ENCODE assay signal across 8 mouse cellular contexts in the genomic region with DNA sequence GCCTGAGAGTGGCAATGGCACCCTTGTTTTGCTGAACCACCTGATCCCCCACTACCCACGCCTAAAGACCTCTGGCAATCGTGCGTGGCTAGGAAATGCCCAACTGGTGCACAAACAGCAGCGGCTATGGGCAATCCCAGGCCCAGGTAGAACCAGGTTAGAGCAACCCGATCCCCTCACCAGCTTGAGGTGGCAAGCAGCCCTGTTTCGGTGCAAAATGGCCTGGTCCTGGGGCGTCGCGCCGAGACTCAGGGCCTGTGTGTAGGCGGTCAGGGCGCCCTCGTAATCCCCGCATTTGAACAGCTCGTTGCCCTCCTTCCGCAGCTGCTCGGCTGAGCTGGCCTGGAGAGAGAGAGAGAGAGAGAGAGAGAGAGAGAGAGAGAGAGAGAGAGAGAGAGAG. TPM values are rescaled to one million over a fixed set of nuclear protein-coding genes. Genes with fewer than 3 reads are reported as not detected.
DNase-seq lines count a peak whose midpoint lies in the region; ATAC-seq and TF ChIP-seq lines count a peak whose summit lies in the region.

No protein-coding gene starts in this region.

- WGBS in embryonic facial prominence, embryonic 15.5 days = 6% methylated on average over 17 of the region's 17 CpGs
- WGBS in hindbrain, postnatal 0 days = 5% methylated on average over 17 of the region's 17 CpGs
- 12% methylated on average over 17 of the region's 17 CpGs for WGBS in liver, postnatal 0 days (ENCODE audit: insufficient replicate concordance)
- 5% methylated on average over 17 of the region's 17 CpGs for WGBS in neural tube, embryonic 15.5 days

- no peak for TF ChIP-seq POLR2A in ES-Bruce4 (IDR thresholded peaks at IDR 0.05; ENCODE audit: insufficient read depth, low read length)

- DNase-seq in adrenal gland, adult 2 months = peak; percentile 58
- DNase-seq in adrenal gland, postnatal 4 days (ENCODE audit: low spot score in 2 of 2) = no peak
- DNase-seq in hindbrain, postnatal 0 days (ENCODE audit: low spot score) = peak; percentile 61
- peak; percentile 40 for DNase-seq in liver, postnatal 0 days
- DNase-seq in right cerebral cortex, postnatal 36 days (ENCODE audit: low spot score in 2 of 2) = no peak

- no peaks in the 10 kb centered on the region for H3K9me3 ChIP-seq in ES-Bruce4 (replicated peaks; ENCODE audit: control insufficient read depth, insufficient read depth, low read length, poor library complexity, severe bottlenecking)
- H3K9me3 ChIP-seq in embryonic facial prominence, embryonic 15.5 days (replicated peaks) = no peaks in the 10 kb centered on the region
- no peaks in the 10 kb centered on the region for H3K9me3 ChIP-seq in hindbrain, postnatal 0 days (ENCODE audit: low read length)
- no peaks in the 10 kb centered on the region for H3K9me3 ChIP-seq in liver, postnatal 0 days (ENCODE audit: low read length)
- no peaks in the 10 kb centered on the region for H3K9me3 ChIP-seq in neural tube, embryonic 15.5 days (replicated peaks)

- peaks cover 21% of the 10 kb centered on the region for H3K36me3 ChIP-seq in ES-Bruce4 (ENCODE audit: control insufficient read depth, insufficient read depth, low read length, poor library complexity, severe bottlenecking)
- H3K36me3 ChIP-seq in embryonic facial prominence, embryonic 15.5 days = peaks cover 29% of the 10 kb centered on the region
- peaks cover 25% of the 10 kb centered on the region; the same call in 1 of the 2 replicates for H3K36me3 ChIP-seq in hindbrain, postnatal 0 days (ENCODE audit: insufficient read depth, low read length)
- H3K36me3 ChIP-seq in liver, postnatal 0 days (replicated peaks; ENCODE audit: insufficient read depth, low read length) = peaks cover 20% of the 10 kb centered on the region
- H3K36me3 ChIP-seq in neural tube, embryonic 15.5 days = peaks cover 34% of the 10 kb centered on the region

- TF ChIP-seq EP300 in ES-Bruce4 (IDR thresholded peaks at IDR 0.05; ENCODE audit: insufficient read depth, low read depth, low read length) = no peak
- TF ChIP-seq EP300 in liver, postnatal 0 days (IDR thresholded peaks at IDR 0.05; ENCODE audit: low read depth) = no peak

- H3K9ac ChIP-seq in ES-Bruce4 (ENCODE audit: low read depth, poor library complexity, severe bottlenecking) = peak overlapping the region; percentile 60
- H3K9ac ChIP-seq in embryonic facial prominence, embryonic 15.5 days = peak overlapping the region; percentile 52
- peak overlapping the region; percentile 70 for H3K9ac ChIP-seq in hindbrain, postnatal 0 days (replicated peaks; ENCODE audit: low read length)
- H3K9ac ChIP-seq in liver, postnatal 0 days (replicated peaks) = peak overlapping the region; percentile 64
- H3K9ac ChIP-seq in neural tube, embryonic 15.5 days (replicated peaks) = peak overlapping the region; percentile 86

- H3K4me2 ChIP-seq in embryonic facial prominence, embryonic 15.5 days (replicated peaks) = peak overlapping the region; percentile 70
- peak overlapping the region; percentile 81 for H3K4me2 ChIP-seq in hindbrain, postnatal 0 days (ENCODE audit: low read depth, low read length)
- H3K4me2 ChIP-seq in liver, postnatal 0 days (ENCODE audit: low read depth, low read length) = peak overlapping the region; percentile 76
- H3K4me2 ChIP-seq in neural tube, embryonic 15.5 days = peak overlapping the region; percentile 89

- no peaks in the 10 kb centered on the region for H3K4me1 ChIP-seq in ES-Bruce4 (ENCODE audit: control insufficient read depth, insufficient read depth, low read length)
- H3K4me1 ChIP-seq in embryonic facial prominence, embryonic 15.5 days = peaks cover 43% of the 10 kb centered on the region
- H3K4me1 ChIP-seq in hindbrain, postnatal 0 days (ENCODE audit: insufficient read depth, low read length) = peaks cover 6% of the 10 kb centered on the region; the same call in 1 of the 2 replicates
- H3K4me1 ChIP-seq in liver, postnatal 0 days (ENCODE audit: insufficient read depth) = peaks cover 27% of the 10 kb centered on the region
- peaks cover 66% of the 10 kb centered on the region for H3K4me1 ChIP-seq in neural tube, embryonic 15.5 days

- no peak overlapping the region for H3K27ac ChIP-seq in ES-Bruce4 (ENCODE audit: insufficient read depth, low read length)
- 0 out of 2 replicates have a peak overlapping the region, but pooled peaks have one; percentile 4 for H3K27ac ChIP-seq in embryonic facial prominence, embryonic 15.5 days (replicated peaks)
- peak overlapping the region; percentile 80 for H3K27ac ChIP-seq in hindbrain, postnatal 0 days
- no peak overlapping the region for H3K27ac ChIP-seq in liver, postnatal 0 days (ENCODE audit: low read depth)
- H3K27ac ChIP-seq in neural tube, embryonic 15.5 days (replicated peaks) = peak overlapping the region; percentile 85

- H3K27me3 ChIP-seq in ES-Bruce4 (ENCODE audit: control insufficient read depth, insufficient read depth, low read length, poor library complexity, severe bottlenecking) = no peaks in the 10 kb centered on the region
- H3K27me3 ChIP-seq in embryonic facial prominence, embryonic 15.5 days = no peaks in the 10 kb centered on the region
- no peaks in the 10 kb centered on the region for H3K27me3 ChIP-seq in hindbrain, postnatal 0 days (ENCODE audit: insufficient read depth, low read length)
- no peaks in the 10 kb centered on the region for H3K27me3 ChIP-seq in liver, postnatal 0 days (ENCODE audit: insufficient read depth, low read length)
- H3K27me3 ChIP-seq in neural tube, embryonic 15.5 days (replicated peaks) = no peaks in the 10 kb centered on the region

- ATAC-seq in embryonic facial prominence, embryonic 15.5 days (ENCODE audit: insufficient number of reproducible peaks, low FRiP score, low TSS enrichment, low read depth) = no peak
- no peak for ATAC-seq in hindbrain, postnatal 0 days
- ATAC-seq in liver, postnatal 0 days = no peak
- ATAC-seq in neural tube, embryonic 15.5 days (ENCODE audit: low FRiP score) = peak; percentile 23; the same call in 1 of the 2 replicates

- H3K4me3 ChIP-seq in ES-Bruce4 (ENCODE audit: low read depth, low read length) = peak overlapping the region; percentile 60
- peak overlapping the region; percentile 67 for H3K4me3 ChIP-seq in embryonic facial prominence, embryonic 15.5 days (replicated peaks)
- peak overlapping the region; percentile 50 for H3K4me3 ChIP-seq in hindbrain, postnatal 0 days (ENCODE audit: low read length)
- peak overlapping the region; percentile 67 for H3K4me3 ChIP-seq in liver, postnatal 0 days (ENCODE audit: low read depth, low read length)
- peak overlapping the region; percentile 56 for H3K4me3 ChIP-seq in neural tube, embryonic 15.5 days (replicated peaks)

- TF ChIP-seq CTCF in ES-Bruce4 (IDR thresholded peaks at IDR 0.05; ENCODE audit: low read depth, low read length) = no peak
- no peak for TF ChIP-seq CTCF in hindbrain, postnatal 0 days (IDR thresholded peaks at IDR 0.05; ENCODE audit: low read depth)
- no peak for TF ChIP-seq CTCF in liver, postnatal 0 days (IDR thresholded peaks at IDR 0.05; ENCODE audit: low read depth)

RNA-seq across cellular contexts. Expression of a gene that starts 1.4 kb away (rescaled TPM):
- 10 to 100 TPM; 66.5 to 73.0 TPM for total RNA-seq in adrenal gland, adult 2 months (2021)
- 69.1 and 76.9 TPM in 2 replicates for polyA plus RNA-seq in adrenal gland, adult 2 months (2012; rRNA removed)
- total RNA-seq in adrenal gland, postnatal 4 days (2021) = 10 to 100 TPM; 43.6 to 53.5 TPM
- 24.0 and 25.3 TPM in 2 replicates for polyA plus RNA-seq in ES-Bruce4 (2011; ENCODE audit: insufficient read depth, insufficient read length, low read depth, missing spikeins)
- polyA plus RNA-seq in embryonic facial prominence, embryonic 15.5 days (2015; fragmentation: Nextera tagmentation; extraction: Ambion mirVana) = 55.6 and 57.7 TPM in 2 replicates
- 49.0 and 57.8 TPM in 2 replicates for total RNA-seq in hindbrain, postnatal 0 days (2014; rRNA removed)
- 46.6 and 47.8 TPM in 2 replicates for polyA plus RNA-seq in hindbrain, postnatal 0 days (2015; fragmentation: Nextera tagmentation; extraction: Ambion mirVana)
- polyA plus RNA-seq in liver, postnatal 0 days (2015; fragmentation: Nextera tagmentation; extraction: Ambion mirVana) = 4.9 and 7.2 TPM in 2 replicates
- 58.2 and 59.0 TPM in 2 replicates for polyA plus RNA-seq in neural tube, embryonic 15.5 days (2015; fragmentation: Nextera tagmentation; extraction: Ambion mirVana)

RNA-seq across cellular contexts. Expression of a gene that starts 3.5 kb away (rescaled TPM):
- 10 to 100 TPM; 45.5 to 50.8 TPM for total RNA-seq in adrenal gland, adult 2 months (2021)
- 25.1 and 36.4 TPM in 2 replicates for polyA plus RNA-seq in adrenal gland, adult 2 months (2012; rRNA removed)
- 10 to 100 TPM; 41.8 to 42.4 TPM for total RNA-seq in adrenal gland, postnatal 4 days (2021)
- 9.7 and 12.8 TPM in 2 replicates for polyA plus RNA-seq in ES-Bruce4 (2011; ENCODE audit: insufficient read depth, insufficient read length, low read depth, missing spikeins)
- polyA plus RNA-seq in embryonic facial prominence, embryonic 15.5 days (2015; fragmentation: Nextera tagmentation; extraction: Ambion mirVana) = 22.9 and 25.4 TPM in 2 replicates
- 30.1 and 32.2 TPM in 2 replicates for total RNA-seq in hindbrain, postnatal 0 days (2014; rRNA removed)
- polyA plus RNA-seq in hindbrain, postnatal 0 days (2015; fragmentation: Nextera tagmentation; extraction: Ambion mirVana) = 13.9 and 15.5 TPM in 2 replicates
- polyA plus RNA-seq in liver, postnatal 0 days (2015; fragmentation: Nextera tagmentation; extraction: Ambion mirVana) = 3.1 TPM in 2 replicates
- 20.7 and 20.8 TPM in 2 replicates for polyA plus RNA-seq in neural tube, embryonic 15.5 days (2015; fragmentation: Nextera tagmentation; extraction: Ambion mirVana)

RNA-seq across cellular contexts. Expression of a gene that starts 15.1 kb away (rescaled TPM):
- total RNA-seq in adrenal gland, adult 2 months (2021) = 10 to 100 TPM in 1 of 2 experiments, 1 to 10 TPM in 1; 7.4 to 10.5 TPM
- 9.0 and 12.9 TPM in 2 replicates for polyA plus RNA-seq in adrenal gland, adult 2 months (2012; rRNA removed)
- total RNA-seq in adrenal gland, postnatal 4 days (2021) = 10 to 100 TPM; 15.8 to 20.5 TPM
- polyA plus RNA-seq in ES-Bruce4 (2011; ENCODE audit: insufficient read depth, insufficient read length, low read depth, missing spikeins) = 16.3 and 26.5 TPM in 2 replicates
- polyA plus RNA-seq in embryonic facial prominence, embryonic 15.5 days (2015; fragmentation: Nextera tagmentation; extraction: Ambion mirVana) = 10.4 and 10.8 TPM in 2 replicates
- total RNA-seq in hindbrain, postnatal 0 days (2014; rRNA removed) = 24.7 and 40.5 TPM in 2 replicates
- polyA plus RNA-seq in hindbrain, postnatal 0 days (2015; fragmentation: Nextera tagmentation; extraction: Ambion mirVana) = 8.6 and 10.7 TPM in 2 replicates
- polyA plus RNA-seq in liver, postnatal 0 days (2015; fragmentation: Nextera tagmentation; extraction: Ambion mirVana) = 1.2 and 1.6 TPM in 2 replicates
- polyA plus RNA-seq in neural tube, embryonic 15.5 days (2015; fragmentation: Nextera tagmentation; extraction: Ambion mirVana) = 11.6 and 14.6 TPM in 2 replicates

RNA-seq across cellular contexts. Expression of a gene that starts 31.8 kb away (rescaled TPM):
- total RNA-seq in adrenal gland, adult 2 months (2021) = 10 to 100 TPM; 77.2 to 99.3 TPM
- 252 and 304 TPM in 2 replicates for polyA plus RNA-seq in adrenal gland, adult 2 months (2012; rRNA removed)
- 100 to 1,000 TPM; 106 to 111 TPM for total RNA-seq in adrenal gland, postnatal 4 days (2021)
- polyA plus RNA-seq in ES-Bruce4 (2011; ENCODE audit: insufficient read depth, insufficient read length, low read depth, missing spikeins) = 16.1 and 18.1 TPM in 2 replicates
- polyA plus RNA-seq in embryonic facial prominence, embryonic 15.5 days (2015; fragmentation: Nextera tagmentation; extraction: Ambion mirVana) = 24.8 and 25.2 TPM in 2 replicates
- total RNA-seq in hindbrain, postnatal 0 days (2014; rRNA removed) = 55.5 and 61.3 TPM in 2 replicates
- 14.2 and 15.7 TPM in 2 replicates for polyA plus RNA-seq in hindbrain, postnatal 0 days (2015; fragmentation: Nextera tagmentation; extraction: Ambion mirVana)
- polyA plus RNA-seq in liver, postnatal 0 days (2015; fragmentation: Nextera tagmentation; extraction: Ambion mirVana) = 2.1 and 2.2 TPM in 2 replicates
- 25.5 and 26.9 TPM in 2 replicates for polyA plus RNA-seq in neural tube, embryonic 15.5 days (2015; fragmentation: Nextera tagmentation; extraction: Ambion mirVana)

RNA-seq across cellular contexts. Expression of a gene that starts 45.1 kb away (rescaled TPM):
- total RNA-seq in adrenal gland, adult 2 months (2021) = 1 to 10 TPM; 4.0 to 5.3 TPM
- polyA plus RNA-seq in adrenal gland, adult 2 months (2012; rRNA removed) = 2.3 and 3.8 TPM in 2 replicates
- total RNA-seq in adrenal gland, postnatal 4 days (2021) = 10 to 100 TPM; 54.3 to 63.7 TPM
- polyA plus RNA-seq in ES-Bruce4 (2011; ENCODE audit: insufficient read depth, insufficient read length, low read depth, missing spikeins) = 246 and 258 TPM in 2 replicates
- 109 TPM in 2 replicates for polyA plus RNA-seq in embryonic facial prominence, embryonic 15.5 days (2015; fragmentation: Nextera tagmentation; extraction: Ambion mirVana)
- 24.6 and 30.7 TPM in 2 replicates for total RNA-seq in hindbrain, postnatal 0 days (2014; rRNA removed)
- polyA plus RNA-seq in hindbrain, postnatal 0 days (2015; fragmentation: Nextera tagmentation; extraction: Ambion mirVana) = 32.9 and 38.8 TPM in 2 replicates
- 48.3 and 57.6 TPM in 2 replicates for polyA plus RNA-seq in liver, postnatal 0 days (2015; fragmentation: Nextera tagmentation; extraction: Ambion mirVana)
- 23.9 and 48.7 TPM in 2 replicates for polyA plus RNA-seq in neural tube, embryonic 15.5 days (2015; fragmentation: Nextera tagmentation; extraction: Ambion mirVana)

Comparison
In these comparisons a context has a peak if more than half of its experiments do, and no peak if none do; other contexts are left out.
1. DNase-seq: peak in adrenal gland, adult 2 months (single experiment), hindbrain, postnatal 0 days (single experiment) and liver, postnatal 0 days (single experiment); none in adrenal gland, postnatal 4 days (0 of 2) and right cerebral cortex, postnatal 36 days (0 of 2).
2. H3K27ac ChIP-seq: peak in embryonic facial prominence, embryonic 15.5 days (single experiment), hindbrain, postnatal 0 days (single experiment) and neural tube, embryonic 15.5 days (single experiment); none in ES-Bruce4 (single experiment) and liver, postnatal 0 days (single experiment).
3. Peak in every context shown above with its lines, with median percentiles within 50 percentile points of each other: H3K4me3 ChIP-seq, H3K9ac ChIP-seq and H3K4me2 ChIP-seq.